Comparison of ENCODE assay signal across 25 mouse cellular contexts in genomic region chr2:67985133-67985532, GRCm38 (mm10).
"Had no signal": no experiment of that assay in that cellular context is flagged by ENCODE, and none has a peak within 500 bp of the region (broad histone marks: within the 10 kb centered on the region; RNA-seq: fewer than 3 reads in every experiment).

No protein-coding gene starts in this region.

- DNase-seq: gastrocnemius, postnatal 10 days; gastrocnemius, postnatal 25 days; heart, postnatal 10 days; heart, postnatal 4 days; kidney, adult 18-20 months; kidney, adult 8-10 months; kidney, postnatal 10 days; kidney, postnatal 25 days; kidney, postnatal 4 days had no signal

- H3K9me3 ChIP-seq: heart, embryonic 13.5 days; heart, embryonic 15.5 days; hindbrain, embryonic 10.5 days; hindbrain, embryonic 12.5 days; intestine, embryonic 15.5 days; limb, embryonic 10.5 days; limb, embryonic 12.5 days had no signal

- H3K36me3 ChIP-seq: heart, embryonic 13.5 days; heart, embryonic 15.5 days; hindbrain, embryonic 10.5 days; hindbrain, embryonic 12.5 days; intestine, embryonic 15.5 days; limb, embryonic 10.5 days; limb, embryonic 12.5 days had no signal

- H3K27me3 ChIP-seq: heart, embryonic 13.5 days; heart, embryonic 15.5 days; hindbrain, embryonic 12.5 days; intestine, embryonic 15.5 days; limb, embryonic 12.5 days had no signal

- H3K4me1 ChIP-seq: heart, embryonic 13.5 days; heart, embryonic 15.5 days; hindbrain, embryonic 10.5 days; hindbrain, embryonic 12.5 days; intestine, embryonic 15.5 days; limb, embryonic 12.5 days had no signal

- H3K4me3 ChIP-seq: heart, embryonic 13.5 days; heart, embryonic 15.5 days; hindbrain, embryonic 10.5 days; hindbrain, embryonic 12.5 days; intestine, embryonic 15.5 days; layer of hippocampus, adult 2 months; left cerebral cortex, adult 2 months; limb, embryonic 10.5 days; limb, embryonic 12.5 days had no signal

- ATAC-seq: hindbrain, embryonic 16.5 days; inflammation-experienced regulatory T-cells, adult 6 months; intestine, embryonic 15.5 days; intestine, postnatal 0 days had no signal

- H3K4me2 ChIP-seq: heart, embryonic 11.5 days; heart, embryonic 13.5 days; heart, embryonic 15.5 days; hindbrain, embryonic 12.5 days; hindbrain, embryonic 14.5 days; intestine, embryonic 15.5 days; limb, embryonic 12.5 days; liver, embryonic 11.5 days had no signal

- H3K27ac ChIP-seq: heart, embryonic 13.5 days; heart, embryonic 15.5 days; hindbrain, embryonic 10.5 days; hindbrain, embryonic 12.5 days; hindbrain, embryonic 14.5 days; intestine, embryonic 15.5 days; layer of hippocampus, adult 2 months; left cerebral cortex, adult 2 months; limb, embryonic 10.5 days; limb, embryonic 12.5 days; liver, embryonic 14.5 days had no signal

- H3K9ac ChIP-seq: heart, embryonic 13.5 days; heart, embryonic 15.5 days; hindbrain, embryonic 12.5 days; hindbrain, embryonic 14.5 days; intestine, embryonic 15.5 days; limb, embryonic 12.5 days; liver, embryonic 14.5 days had no signal
